In the genomic region with DNA sequence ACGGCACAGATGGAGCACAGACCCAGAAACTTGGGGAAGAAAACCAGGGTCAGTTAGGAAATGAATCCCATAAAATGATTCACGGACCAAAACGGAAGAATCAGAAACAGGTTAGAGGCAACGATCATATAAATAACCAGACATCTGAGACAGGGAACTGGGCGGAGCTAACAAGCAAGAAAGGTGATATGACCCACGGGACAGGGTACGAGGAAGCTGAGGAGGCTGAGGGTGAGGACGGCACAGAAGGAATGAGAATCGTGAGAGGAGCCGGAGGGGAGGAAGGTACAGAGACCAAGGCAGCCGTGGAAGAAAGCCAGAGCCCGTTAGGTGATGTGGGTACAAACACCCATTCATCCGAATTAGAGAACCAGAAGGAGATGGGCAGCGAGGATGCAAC, we compare ENCODE assay signal across 24 mouse cellular contexts. TPM values are rescaled to one million over a fixed set of nuclear protein-coding genes. Genes with fewer than 3 reads are reported as not detected.
"Had no signal": no experiment of that assay in that cellular context is flagged by ENCODE, and none has a peak within 500 bp of the region (broad histone marks: within the 10 kb centered on the region; RNA-seq: fewer than 3 reads in every experiment).

No protein-coding gene starts in this region.

- H3K4me1 ChIP-seq: kidney, embryonic 15.5 days; midbrain, embryonic 10.5 days; midbrain, embryonic 15.5 days; neural tube, embryonic 13.5 days; stomach, embryonic 15.5 days had no signal

- H3K9me3 ChIP-seq: kidney, embryonic 15.5 days; midbrain, embryonic 10.5 days; midbrain, embryonic 15.5 days; neural tube, embryonic 13.5 days; stomach, embryonic 15.5 days had no signal

- ATAC-seq: lung, postnatal 0 days; midbrain, embryonic 15.5 days had no signal

- H3K36me3 ChIP-seq: kidney, embryonic 15.5 days; midbrain, embryonic 10.5 days; midbrain, embryonic 15.5 days; neural tube, embryonic 13.5 days; stomach, embryonic 15.5 days had no signal

- H3K9ac ChIP-seq: kidney, embryonic 15.5 days; liver, embryonic 14.5 days; midbrain, embryonic 15.5 days; neural tube, embryonic 13.5 days; stomach, embryonic 15.5 days had no signal

- H3K27ac ChIP-seq: kidney, embryonic 15.5 days; liver, embryonic 14.5 days; midbrain, embryonic 10.5 days; midbrain, embryonic 15.5 days; neural tube, embryonic 13.5 days; stomach, embryonic 15.5 days had no signal

- H3K4me3 ChIP-seq: kidney, embryonic 15.5 days; midbrain, embryonic 10.5 days; midbrain, embryonic 15.5 days; neural tube, embryonic 13.5 days; stomach, embryonic 15.5 days had no signal

- DNase-seq: kidney, postnatal 14 days; left cerebral cortex, postnatal 4 days; lung, adult 2 months; lung, postnatal 36 days; retina, postnatal 1 day; right cerebral cortex, postnatal 4 days; spleen, adult 18-20 months; thymus, adult 18-20 months; thymus, postnatal 14 days had no signal

- H3K4me2 ChIP-seq: kidney, embryonic 15.5 days; midbrain, embryonic 15.5 days; neural tube, embryonic 13.5 days; stomach, embryonic 15.5 days had no signal

RNA-seq across cellular contexts. Expression of gene 4930407I10Rik, which starts 5.0 kb away (rescaled TPM):
- total RNA-seq: layer of hippocampus, adult 8-10 months; layer of hippocampus, postnatal 14 days; left cerebral cortex, adult 18-20 months; left cerebral cortex, postnatal 10 days; left cerebral cortex, postnatal 4 days; liver, adult 2 months; megakaryocyte progenitor cell, adult 5-6 weeks; monocyte, adult 5-6 weeks had no signal
- polyA plus RNA-seq: large intestine, adult 2 months; liver, adult 2 months; liver, embryonic 14.5 days; lung, adult 2 months; lung, postnatal 0 days; midbrain, embryonic 10.5 days; midbrain, embryonic 15.5 days; neural tube, embryonic 13.5 days; stomach, embryonic 15.5 days had no signal

RNA-seq across cellular contexts. Expression of gene Mei1, which starts 5.9 kb away (rescaled TPM):
- total RNA-seq: liver, adult 2 months; megakaryocyte progenitor cell, adult 5-6 weeks; monocyte, adult 5-6 weeks had no signal
- polyA plus RNA-seq: liver, adult 2 months; liver, embryonic 14.5 days; lung, adult 2 months; lung, postnatal 0 days; midbrain, embryonic 15.5 days; stomach, embryonic 15.5 days had no signal
